Mouse (Mus musculus) cerebellum, adult 8-10 months (tissue): ENCODE results near the gene Zfp617.
A peak's percentile ranks its signal among the peaks of the same experiment; 100 is the strongest.
"Not testable (repeated sequence)": the region's sequence is repeated elsewhere in the genome, so short reads cannot be mapped to it uniquely, and the experiment has no call there.

Experiments used
- DNase-seq: peaks from one replicate; pipeline ENCODE4 v3.0.0; 2022

The Zfp617 gene

GRCm38 (mm10) chr8:71952961-71953700 is 44.7 kb downstream of the Zfp617 start:
- not testable (repeated sequence) for DNase-seq

GRCm38 (mm10) chr8:71954666-71955065 is 46.2 kb downstream of the Zfp617 start:
- no peak for DNase-seq

GRCm38 (mm10) chr8:71960483-71960882 is 52.0 kb downstream of the Zfp617 start:
- no peak for DNase-seq

- no peak for DNase-seq
Measured at GRCm38 (mm10) chr8:71961796-71962195, 53.4 kb downstream of the Zfp617 start.

- DNase-seq: no peak
Measured at GRCm38 (mm10) chr8:71964051-71964450, 55.6 kb downstream of the Zfp617 start.

GRCm38 (mm10) chr8:71965166-71965565 is 56.7 kb downstream of the Zfp617 start:
- DNase-seq: no peak

GRCm38 (mm10) chr8:71966411-71966810 is 58.0 kb downstream of the Zfp617 start:
- DNase-seq: no peak

GRCm38 (mm10) chr8:71967261-71967660 is 58.8 kb downstream of the Zfp617 start:
- no peak for DNase-seq

GRCm38 (mm10) chr8:71968100-71968499 is 59.7 kb downstream of the Zfp617 start:
- no peak for DNase-seq

GRCm38 (mm10) chr8:71968636-71969035 is 60.2 kb downstream of the Zfp617 start:
- no peak for DNase-seq

GRCm38 (mm10) chr8:71971945-71972344 is 63.5 kb downstream of the Zfp617 start:
- DNase-seq: peak; percentile 36

GRCm38 (mm10) chr8:71974211-71974610 is 65.8 kb downstream of the Zfp617 start:
- DNase-seq: no peak

GRCm38 (mm10) chr8:71981032-71981431 is 72.6 kb downstream of the Zfp617 start:
- DNase-seq: no peak

GRCm38 (mm10) chr8:71981456-71981855 is 73.0 kb downstream of the Zfp617 start:
- DNase-seq: no peak
